Mouse (Mus musculus) Muller cell, postnatal 12 days (primary cell): ENCODE measurements around the gene Gal3st2.
"Not testable (repeated sequence)": the region's sequence is repeated elsewhere in the genome, so short reads cannot be mapped to it uniquely, and the experiment has no call there.

Experiments used
- DNase-seq: peaks from one replicate; pipeline ENCODE4 v3.0.0-alpha.2; 2015; ENCODE audit errors: inconsistent ontology term

Gene Gal3st2

GRCm38 (mm10) chr1:93861048-93861447, at the start of gene Gal3st2:
Gene Gal3st2 (plus strand): TSS chr1:93861306.
- DNase-seq = peak; percentile 7

GRCm38 (mm10) chr1:93811495-93812039, 49.5 kb upstream of the Gal3st2 start:
- no peak for DNase-seq

- no peak for DNase-seq
Measured at GRCm38 (mm10) chr1:93817823-93818532, 43.1 kb upstream of the Gal3st2 start.

GRCm38 (mm10) chr1:93818722-93819121, 42.4 kb upstream of the Gal3st2 start:
- no peak for DNase-seq

GRCm38 (mm10) chr1:93823796-93824495, 37.2 kb upstream of the Gal3st2 start:
- DNase-seq = no peak

- DNase-seq = no peak
Measured at GRCm38 (mm10) chr1:93824609-93825008, 36.5 kb upstream of the Gal3st2 start, which contains the start of gene D2hgdh. Gene D2hgdh (plus strand): TSS chr1:93824909.

GRCm38 (mm10) chr1:93825105-93825674, 35.9 kb upstream of the Gal3st2 start:
- peak; percentile 94 for DNase-seq

GRCm38 (mm10) chr1:93825771-93826539, 35.2 kb upstream of the Gal3st2 start:
- no peak for DNase-seq

- no peak for DNase-seq
Measured at GRCm38 (mm10) chr1:93826540-93826835, 34.6 kb upstream of the Gal3st2 start.

GRCm38 (mm10) chr1:93832754-93833360, 28.2 kb upstream of the Gal3st2 start:
- not testable (repeated sequence) for DNase-seq

- no peak for DNase-seq
Measured at GRCm38 (mm10) chr1:93834671-93835150, 26.4 kb upstream of the Gal3st2 start.

- DNase-seq = no peak
Measured at GRCm38 (mm10) chr1:93835211-93835610, 25.9 kb upstream of the Gal3st2 start.

GRCm38 (mm10) chr1:93835876-93836531, 25.1 kb upstream of the Gal3st2 start:
- DNase-seq = peak; percentile 30

GRCm38 (mm10) chr1:93836532-93836913, 24.6 kb upstream of the Gal3st2 start:
- DNase-seq = no peak

GRCm38 (mm10) chr1:93837335-93837734, 23.8 kb upstream of the Gal3st2 start:
- no peak for DNase-seq

GRCm38 (mm10) chr1:93838569-93838968, 22.5 kb upstream of the Gal3st2 start:
- not testable (repeated sequence) for DNase-seq

- not testable (repeated sequence) for DNase-seq
Measured at GRCm38 (mm10) chr1:93845766-93846366, 15.2 kb upstream of the Gal3st2 start.

- not testable (repeated sequence) for DNase-seq
Measured at GRCm38 (mm10) chr1:93855790-93856189, 5.3 kb upstream of the Gal3st2 start.

- DNase-seq = peak; percentile 95
Measured at GRCm38 (mm10) chr1:93857370-93857769, 3.7 kb upstream of the Gal3st2 start.

- no peak for DNase-seq
Measured at GRCm38 (mm10) chr1:93857991-93858390, 3.1 kb upstream of the Gal3st2 start.
